Mouse (Mus musculus) stomach, embryonic 15.5 days (tissue): ENCODE measurements at regions not wholly inside any gene's neighbourhood (a gene's known extent, or its start where the extent isn't known, plus 50 kb on each side); places are given as distances from the start of the nearest gene placed in this dataset.

Source experiments
- ATAC-seq: fragments of 200-750 bp; cut with Nextera tagmentation; 2 replicates; pipeline ENCODE4 v1.8.0; 2017; ENCODE audit warnings: low read depth, moderate number of reproducible peaks, moderate TSS enrichment; ENCODE audit not compliant: insufficient read depth, low FRiP score
- H3K27ac ChIP-seq: fragments of 300-500 bp; sonication (generic); 2 replicates; pipeline ENCODE4 v1.5.1; 2015; ENCODE audit warnings: mild to moderate bottlenecking, inconsistent platforms
- H3K27me3 ChIP-seq: fragments of 300-500 bp; sonication (generic); replicated peaks from 2 replicates; pipeline ENCODE4 v1.6.1; 2015; ENCODE audit warnings: inconsistent platforms
- H3K36me3 ChIP-seq: fragments of 300-500 bp; sonication (generic); 2 replicates; pipeline ENCODE4 v1.6.1; 2015; ENCODE audit warnings: inconsistent platforms
- H3K4me1 ChIP-seq: fragments of 300-500 bp; sonication (generic); 2 replicates; pipeline ENCODE4 v1.6.1; 2015; ENCODE audit warnings: inconsistent platforms
- H3K4me2 ChIP-seq: fragments of 300-500 bp; sonication (generic); 2 replicates; pipeline ENCODE4 v1.6.1; 2015; ENCODE audit warnings: mild to moderate bottlenecking, inconsistent platforms
- H3K4me3 ChIP-seq: fragments of 300-500 bp; sonication (generic); replicated peaks from 2 replicates; pipeline ENCODE4 v1.5.1; 2015; ENCODE audit warnings: inconsistent platforms
- H3K9ac ChIP-seq: fragments of 300-500 bp; sonication (generic); 2 replicates; pipeline ENCODE4 v1.6.1; 2015; ENCODE audit warnings: inconsistent platforms
- H3K9me3 ChIP-seq: fragments of 300-500 bp; sonication (generic); 2 replicates; pipeline ENCODE4 v1.6.1; 2016; ENCODE audit warnings: inconsistent platforms
- WGBS: fragments of 180-500 bp; shearing (Covaris S2); methylation state at CpG from one replicate; pipeline ENCODE4 v1.1.7; 2015; 5-methylcytosine and 5-hydroxymethylcytosine counted together

DNA sequence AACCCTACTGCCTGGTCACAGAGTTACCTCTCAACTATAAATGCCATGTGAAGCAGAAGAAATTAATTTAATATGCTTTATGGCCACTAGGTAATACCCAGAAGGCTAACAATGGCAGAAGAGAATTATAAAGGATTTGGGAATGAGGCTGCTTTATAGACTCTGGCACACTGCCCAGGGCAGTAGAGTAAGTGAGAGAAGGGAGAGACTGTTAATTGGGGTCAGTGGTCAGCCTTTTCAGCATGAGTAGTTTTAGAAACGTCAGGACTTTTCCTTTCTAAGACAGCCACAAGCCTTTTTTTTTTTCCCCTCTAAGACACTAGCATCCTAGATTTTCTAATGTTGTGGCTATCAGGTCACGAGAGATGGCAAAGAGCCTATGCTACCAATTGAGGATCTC, 136.6 kb downstream of the Kcna5 start:
- H3K4me1 ChIP-seq, result no peaks in the 10 kb centered on the region
- 55% methylated on average over 2 of the region's 2 CpGs for WGBS
- no peak overlapping the region for H3K9ac ChIP-seq
- H3K4me2 ChIP-seq, result no peak overlapping the region
- H3K27me3 ChIP-seq, result 0 out of 2 replicates have a peak, but pooled peaks cover 4% of the 10 kb centered on the region
- H3K9me3 ChIP-seq, result no peaks in the 10 kb centered on the region
- ATAC-seq, result no peak
- H3K27ac ChIP-seq, result no peak overlapping the region
- no peaks in the 10 kb centered on the region for H3K36me3 ChIP-seq
- no peak overlapping the region for H3K4me3 ChIP-seq

- 50% methylated on average over 3 of the region's 3 CpGs for WGBS
- ATAC-seq, result no peak
Observed at GRCm38 (mm10) chr6:126395015-126395414, 140.2 kb downstream of the Kcna5 start.

GRCm38 (mm10) chr6:126394111-126394809, 141.0 kb downstream of the Kcna5 start:
- WGBS, result 17% methylated on average over 7 of the region's 7 CpGs
- Histone ChIP-seq H3K4me3 (no peak overlapping the region), H3K27ac (no peak overlapping the region), H3K4me2 (no peak overlapping the region), H3K27me3 (0 out of 2 replicates have a peak, but pooled peaks cover 4% of the 10 kb centered on the region), H3K36me3 (no peaks in the 10 kb centered on the region), H3K4me1 (peaks cover 3% of the 10 kb centered on the region; the same call in 1 of the 2 replicates), H3K9me3 (no peaks in the 10 kb centered on the region), H3K9ac (no peak overlapping the region)
- peak; percentile 65 for ATAC-seq

More at GRCm38 (mm10) chr6:126395015-126395414, 140.2 kb downstream of the Kcna5 start:
- Histone ChIP-seq H3K27ac (no peak overlapping the region), H3K36me3 (no peaks in the 10 kb centered on the region), H3K4me3 (no peak overlapping the region), H3K27me3 (0 out of 2 replicates have a peak, but pooled peaks cover 4% of the 10 kb centered on the region), H3K9me3 (no peaks in the 10 kb centered on the region), H3K4me1 (peaks cover 3% of the 10 kb centered on the region; the same call in 1 of the 2 replicates), H3K9ac (no peak overlapping the region), H3K4me2 (no peak overlapping the region)

- 0 out of 2 replicates have a peak, but pooled peaks cover 5% of the 10 kb centered on the region for H3K27me3 ChIP-seq
- no peaks in the 10 kb centered on the region for H3K36me3 ChIP-seq
- no peak overlapping the region for H3K27ac ChIP-seq
- ATAC-seq, result peak; percentile 47; the same call in 1 of the 2 replicates
- no peaks in the 10 kb centered on the region for H3K9me3 ChIP-seq
- 34% methylated on average over 9 of the region's 9 CpGs for WGBS
- H3K9ac ChIP-seq, result no peak overlapping the region
- no peak overlapping the region for H3K4me2 ChIP-seq
- H3K4me3 ChIP-seq, result no peak overlapping the region
- no peaks in the 10 kb centered on the region for H3K4me1 ChIP-seq
Observed at GRCm38 (mm10) chr6:126384210-126385012, 150.8 kb downstream of the Kcna5 start.

DNA sequence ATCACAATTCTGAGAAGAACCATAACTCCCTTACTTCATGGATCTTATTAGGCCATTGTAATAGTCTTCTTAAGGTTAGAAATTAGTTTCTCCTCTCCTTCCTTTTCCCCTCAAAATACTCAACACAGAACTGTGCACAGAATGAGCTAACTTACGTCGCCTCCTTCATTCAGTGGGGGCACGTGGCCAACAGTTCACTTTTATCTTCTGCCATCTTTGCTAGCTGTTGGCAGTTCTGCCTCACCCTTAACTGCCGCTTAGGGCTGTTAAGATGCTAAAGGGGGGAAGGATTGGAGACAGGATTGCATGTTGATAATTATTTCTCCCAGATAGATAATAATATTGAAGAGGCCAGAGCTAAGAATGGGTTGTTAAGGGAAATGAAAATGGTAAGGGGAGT, 158.0 kb downstream of the Kcna5 start:
- 82% methylated on average over 4 of the region's 4 CpGs for WGBS
- Histone ChIP-seq H3K4me2 (no peak overlapping the region), H3K9me3 (no peaks in the 10 kb centered on the region), H3K27me3 (no peaks in the 10 kb centered on the region), H3K4me3 (no peak overlapping the region), H3K27ac (no peak overlapping the region), H3K36me3 (no peaks in the 10 kb centered on the region), H3K9ac (no peak overlapping the region), H3K4me1 (no peaks in the 10 kb centered on the region)
- ATAC-seq, result no peak

DNA sequence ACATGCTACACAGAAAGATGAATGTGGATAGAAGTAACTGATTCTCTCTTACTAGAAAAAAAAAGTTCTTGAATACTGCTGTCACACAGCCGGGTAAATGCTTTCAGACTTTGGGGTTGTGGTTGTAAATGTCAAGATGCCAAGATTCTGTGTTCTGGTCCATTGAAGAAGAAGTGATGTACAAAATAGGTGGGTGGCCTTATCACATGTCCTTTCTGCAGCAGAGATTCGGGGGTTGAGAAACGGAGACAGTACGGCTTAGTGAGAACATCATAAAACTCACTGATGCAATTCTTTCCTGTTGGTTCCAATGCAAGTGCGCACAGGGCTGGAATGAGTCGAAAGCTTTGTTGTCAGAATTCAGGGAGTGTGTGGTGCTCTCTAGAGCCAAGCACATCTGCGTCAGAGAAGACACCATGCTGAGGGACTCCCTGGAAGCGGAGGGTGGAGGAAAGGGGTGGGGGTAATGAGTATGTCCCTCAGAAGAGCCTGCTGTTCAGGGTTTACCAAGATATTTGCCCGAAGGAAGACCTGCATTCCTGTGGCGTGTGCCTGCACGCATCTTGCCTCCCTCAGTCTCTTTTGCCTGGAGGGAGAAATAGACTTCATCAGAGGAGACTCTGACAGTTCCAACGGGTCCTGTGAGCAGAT, 160.1 kb downstream of the Kcna5 start:
- H3K36me3 ChIP-seq, result no peaks in the 10 kb centered on the region
- H3K9me3 ChIP-seq, result no peaks in the 10 kb centered on the region
- ATAC-seq, result no peak
- WGBS, result 68% methylated on average over 12 of the region's 12 CpGs
- no peak overlapping the region for H3K4me2 ChIP-seq
- no peak overlapping the region for H3K27ac ChIP-seq
- no peak overlapping the region for H3K4me3 ChIP-seq
- H3K9ac ChIP-seq, result no peak overlapping the region
- H3K4me1 ChIP-seq, result no peaks in the 10 kb centered on the region
- H3K27me3 ChIP-seq, result no peaks in the 10 kb centered on the region

- no peak overlapping the region for H3K4me2 ChIP-seq
- H3K4me3 ChIP-seq, result no peak overlapping the region
- no peaks in the 10 kb centered on the region for H3K4me1 ChIP-seq
- WGBS, result 58% methylated on average over 4 of the region's 5 CpGs
- H3K36me3 ChIP-seq, result no peaks in the 10 kb centered on the region
- no peak for ATAC-seq
- no peaks in the 10 kb centered on the region for H3K9me3 ChIP-seq
- no peak overlapping the region for H3K9ac ChIP-seq
- H3K27me3 ChIP-seq, result no peaks in the 10 kb centered on the region
- no peak overlapping the region for H3K27ac ChIP-seq
Observed at GRCm38 (mm10) chr6:126371971-126372370, 163.2 kb downstream of the Kcna5 start.

GRCm38 (mm10) chr6:126371489-126371888, 163.7 kb downstream of the Kcna5 start:
- no peaks in the 10 kb centered on the region for H3K9me3 ChIP-seq
- H3K4me3 ChIP-seq, result no peak overlapping the region
- no peaks in the 10 kb centered on the region for H3K27me3 ChIP-seq
- H3K36me3 ChIP-seq, result no peaks in the 10 kb centered on the region
- no peak overlapping the region for H3K9ac ChIP-seq
- no peak for ATAC-seq
- WGBS, result 77% methylated on average over 2 of the region's 2 CpGs
- H3K4me2 ChIP-seq, result no peak overlapping the region
- H3K4me1 ChIP-seq, result no peaks in the 10 kb centered on the region
- no peak overlapping the region for H3K27ac ChIP-seq

DNA sequence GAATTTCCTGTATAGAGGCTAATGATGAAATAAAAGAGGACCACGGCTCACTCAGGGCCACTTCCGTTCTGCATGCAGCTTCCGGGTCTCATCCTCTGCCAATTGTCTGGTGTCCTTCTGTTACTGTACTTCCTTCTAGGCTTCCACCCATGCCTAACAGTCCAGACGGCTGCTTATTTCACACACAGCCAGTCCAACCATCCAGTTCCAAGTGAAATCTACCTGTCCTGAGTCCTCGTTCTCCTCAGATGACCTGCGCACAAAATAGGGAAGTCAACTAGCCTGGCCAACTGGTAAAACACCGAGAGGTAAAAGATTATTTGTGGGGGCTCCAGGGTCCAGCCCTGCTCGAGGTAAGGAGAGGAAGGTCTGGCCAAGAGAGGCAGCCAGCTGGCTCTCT, 169.7 kb downstream of the Kcna5 start:
- Histone ChIP-seq H3K4me2 (no peak overlapping the region), H3K9me3 (no peaks in the 10 kb centered on the region), H3K4me3 (no peak overlapping the region), H3K36me3 (no peaks in the 10 kb centered on the region), H3K4me1 (no peaks in the 10 kb centered on the region), H3K27ac (no peak overlapping the region), H3K27me3 (no peaks in the 10 kb centered on the region), H3K9ac (no peak overlapping the region)
- 86% methylated on average over 8 of the region's 8 CpGs for WGBS
- ATAC-seq, result no peak

GRCm38 (mm10) chr6:126362331-126362730, 172.9 kb downstream of the Kcna5 start:
- Histone ChIP-seq H3K36me3 (no peaks in the 10 kb centered on the region), H3K4me2 (no peak overlapping the region), H3K27me3 (no peaks in the 10 kb centered on the region), H3K4me1 (no peaks in the 10 kb centered on the region), H3K9ac (no peak overlapping the region), H3K9me3 (no peaks in the 10 kb centered on the region), H3K4me3 (no peak overlapping the region), H3K27ac (no peak overlapping the region)
- WGBS, result 69% methylated on average over 3 of the region's 3 CpGs
- ATAC-seq, result no peak

DNA sequence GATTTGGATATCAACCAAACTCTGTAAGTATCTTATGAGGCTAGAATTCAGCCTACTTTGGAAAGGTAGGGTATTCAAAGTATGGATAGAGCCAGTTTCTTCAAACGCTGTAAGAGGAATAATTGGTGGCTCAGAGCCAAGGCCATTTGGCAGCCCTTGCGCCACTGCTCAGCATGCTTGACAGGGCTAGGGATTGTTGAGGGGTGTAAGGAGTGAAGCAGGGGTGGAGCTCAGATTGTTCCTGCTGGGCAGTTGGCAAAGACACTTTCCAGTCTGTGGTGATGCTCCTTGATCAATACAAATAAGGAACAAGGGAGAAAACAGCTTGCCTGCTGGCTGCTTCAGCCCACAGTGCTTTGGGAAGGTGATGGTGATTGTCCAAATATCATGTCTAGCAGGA, 181.9 kb downstream of the Kcna5 start:
- no peaks in the 10 kb centered on the region for H3K9me3 ChIP-seq
- 0 out of 2 replicates have a peak, but pooled peaks cover 3% of the 10 kb centered on the region for H3K27me3 ChIP-seq
- WGBS, result 23% methylated on average over 2 of the region's 2 CpGs
- no peaks in the 10 kb centered on the region for H3K36me3 ChIP-seq
- no peak overlapping the region for H3K4me2 ChIP-seq
- H3K4me3 ChIP-seq, result no peak overlapping the region
- no peak overlapping the region for H3K9ac ChIP-seq
- no peak for ATAC-seq
- H3K4me1 ChIP-seq, result no peaks in the 10 kb centered on the region
- no peak overlapping the region for H3K27ac ChIP-seq

- Histone ChIP-seq H3K4me3 (no peak overlapping the region), H3K4me2 (no peak overlapping the region), H3K9me3 (no peaks in the 10 kb centered on the region), H3K36me3 (no peaks in the 10 kb centered on the region), H3K4me1 (no peaks in the 10 kb centered on the region), H3K27ac (no peak overlapping the region), H3K27me3 (0 out of 2 replicates have a peak, but pooled peaks cover 3% of the 10 kb centered on the region), H3K9ac (no peak overlapping the region)
- no peak for ATAC-seq
- 59% methylated on average over 2 of the region's 2 CpGs for WGBS
Observed at GRCm38 (mm10) chr6:126350476-126350875, 183.8 kb upstream of the Ntf3 start.
